7 mouse cellular contexts compared by ENCODE assay signal in the genomic region with DNA sequence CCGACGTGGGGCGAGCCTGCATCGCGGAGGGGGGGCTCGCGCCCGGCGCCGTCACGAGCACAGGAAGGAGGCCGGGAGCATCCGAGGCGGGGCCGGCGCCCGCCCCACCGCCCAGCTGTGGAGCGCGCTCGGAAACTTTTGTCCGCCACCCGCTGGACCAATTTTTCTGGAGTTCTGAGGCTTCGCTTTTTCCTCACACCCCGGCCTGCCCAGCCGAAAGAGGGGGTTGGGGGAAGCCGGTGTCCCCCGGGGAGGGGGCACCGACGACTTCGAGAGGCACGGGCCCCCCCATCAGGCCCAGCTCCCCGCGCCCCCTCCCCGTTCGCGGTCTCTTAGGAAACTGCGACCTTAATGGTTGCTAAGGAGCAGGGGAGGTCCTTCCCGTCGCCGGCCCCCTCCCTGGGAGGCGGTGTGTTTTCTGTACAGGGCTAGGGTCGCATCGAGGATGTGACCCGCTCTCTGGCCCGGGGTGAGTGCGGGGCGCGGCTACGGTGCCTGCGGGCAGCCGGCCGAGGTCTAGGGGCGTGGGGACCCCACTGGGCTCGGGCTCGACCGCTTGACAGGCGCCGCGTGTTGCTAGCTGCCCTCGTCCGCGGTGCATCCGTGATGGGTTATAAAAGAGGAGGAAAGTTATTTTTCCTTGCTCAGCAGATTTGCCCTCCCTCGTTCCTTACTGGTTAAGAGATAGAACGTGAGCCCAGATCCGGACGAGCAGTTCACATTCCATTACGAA. TPM values are rescaled to one million over a fixed set of nuclear protein-coding genes. Genes with fewer than 3 reads are reported as not detected.
DNase-seq lines count a peak whose midpoint lies in the region; ATAC-seq and TF ChIP-seq lines count a peak whose summit lies in the region.

No protein-coding gene starts in this region.

- TF ChIP-seq POLR2A in limb, embryonic 14.5 days (IDR thresholded peaks at IDR 0.05; ENCODE audit: borderline replicate concordance, extremely low read depth, insufficient read depth, insufficient read length) = no peak

- peaks cover 2 to 22% of the 10 kb centered on the region in 2 experiments; a peak in 3 of 4 replicates for H3K4me1 ChIP-seq in ES-E14 (ENCODE audit: control insufficient read depth in 2 of 2, insufficient read depth in 2 of 2, low read length in 2 of 2, poor library complexity in 1 of 2)
- peaks cover 29% of the 10 kb centered on the region for H3K4me1 ChIP-seq in forebrain, embryonic 16.5 days (replicated peaks; ENCODE audit: control insufficient read depth, insufficient read depth, low read length)
- peaks cover 6% of the 10 kb centered on the region; the same call in 1 of the 2 replicates for H3K4me1 ChIP-seq in hindbrain, embryonic 11.5 days (replicated peaks; ENCODE audit: control insufficient read depth, insufficient read depth, low read length)
- H3K4me1 ChIP-seq in limb, embryonic 14.5 days (ENCODE audit: control insufficient read depth, insufficient read depth, low read length) = peaks cover 26% of the 10 kb centered on the region
- peaks cover 33% of the 10 kb centered on the region for H3K4me1 ChIP-seq in midbrain, embryonic 15.5 days

- H3K36me3 ChIP-seq in ES-E14 (ENCODE audit: control insufficient read depth, insufficient read depth, low read length, poor library complexity, severe bottlenecking) = no peaks in the 10 kb centered on the region
- H3K36me3 ChIP-seq in forebrain, embryonic 16.5 days (ENCODE audit: control insufficient read depth, insufficient read depth) = no peaks in the 10 kb centered on the region
- H3K36me3 ChIP-seq in hindbrain, embryonic 11.5 days (ENCODE audit: control insufficient read depth, insufficient read depth, low read length) = no peaks in the 10 kb centered on the region
- H3K36me3 ChIP-seq in limb, embryonic 14.5 days (ENCODE audit: control insufficient read depth, insufficient read depth, low read length) = no peaks in the 10 kb centered on the region
- H3K36me3 ChIP-seq in midbrain, embryonic 15.5 days (replicated peaks) = no peaks in the 10 kb centered on the region

- peaks cover 37% of the 10 kb centered on the region for H3K27me3 ChIP-seq in forebrain, embryonic 16.5 days (replicated peaks; ENCODE audit: control insufficient read depth, insufficient read depth, low read length)
- H3K27me3 ChIP-seq in hindbrain, embryonic 11.5 days (ENCODE audit: control insufficient read depth, insufficient read depth, low read length) = peaks cover 10% of the 10 kb centered on the region; the same call in 1 of the 2 replicates
- H3K27me3 ChIP-seq in limb, embryonic 14.5 days (ENCODE audit: control insufficient read depth, insufficient read depth, low read length) = no peaks in the 10 kb centered on the region
- H3K27me3 ChIP-seq in midbrain, embryonic 15.5 days (replicated peaks) = peaks cover 53% of the 10 kb centered on the region

- WGBS in forebrain, embryonic 16.5 days = under 1% methylated on average over 61 of the region's 69 CpGs
- under 1% methylated on average over 40 of the region's 69 CpGs for WGBS in hindbrain, embryonic 11.5 days
- under 1% methylated on average over 42 of the region's 69 CpGs for WGBS in limb, embryonic 14.5 days
- WGBS in midbrain, embryonic 15.5 days = 0% methylated on average over 69 of the region's 69 CpGs

- no peak overlapping the region for H3K27ac ChIP-seq in ES-E14 (ENCODE audit: insufficient read depth, low read depth, low read length, poor library complexity, severe bottlenecking)
- H3K27ac ChIP-seq in forebrain, embryonic 16.5 days (ENCODE audit: low read length) = no peak overlapping the region
- H3K27ac ChIP-seq in hindbrain, embryonic 11.5 days (ENCODE audit: low read depth, low read length) = peak overlapping the region; percentile 54
- H3K27ac ChIP-seq in limb, embryonic 14.5 days (replicated peaks; ENCODE audit: low read depth, low read length) = peak overlapping the region; percentile 87
- H3K27ac ChIP-seq in midbrain, embryonic 15.5 days = no peak overlapping the region

- peak; percentile 37 for ATAC-seq in forebrain, embryonic 16.5 days
- peak; percentile 67 for ATAC-seq in hindbrain, embryonic 11.5 days (ENCODE audit: low FRiP score)
- peak; percentile 70 for ATAC-seq in limb, embryonic 14.5 days (ENCODE audit: low FRiP score, low read depth)
- ATAC-seq in midbrain, embryonic 15.5 days (replicated peaks) = peak; percentile 62

- no peak for DNase-seq in ES-E14 (ENCODE audit: low read depth, low spot score)
- peak; percentile 82 for DNase-seq in adrenal gland, postnatal 10 days
- peak; percentile 73 for DNase-seq in hindbrain, embryonic 11.5 days (ENCODE audit: low spot score)
- peak; percentile 73 for DNase-seq in limb, embryonic 14.5 days (ENCODE audit: low spot score)
- DNase-seq in spleen, postnatal 4 days (ENCODE audit: low spot score in 2 of 2) = peak; percentile 64 to 77

- in situ Hi-C loops in ES-E14 (cut with MboI; ENCODE audit: low sequenced_read_pairs in 2 of 2, unreplicated experiment in 2 of 2) = loop anchor here in 1 of 2 experiments (10.0 kb wide), 1 partner anchor 63 kb away; no protein-coding TSS in a partner anchor

- peak overlapping the region; percentile 93 to 97 for H3K4me3 ChIP-seq in ES-E14 (ENCODE audit: insufficient read depth in 1 of 2, low read depth in 1 of 2, low read length in 2 of 2, poor library complexity in 1 of 2, severe bottlenecking in 1 of 2)
- H3K4me3 ChIP-seq in forebrain, embryonic 16.5 days (replicated peaks; ENCODE audit: low read length) = peak overlapping the region; percentile 62
- H3K4me3 ChIP-seq in hindbrain, embryonic 11.5 days (ENCODE audit: low read depth, low read length) = peak overlapping the region; percentile 79
- H3K4me3 ChIP-seq in limb, embryonic 14.5 days (replicated peaks; ENCODE audit: low read length) = peak overlapping the region; percentile 81
- peak overlapping the region; percentile 48 for H3K4me3 ChIP-seq in midbrain, embryonic 15.5 days

- peak overlapping the region; percentile 99 for H3K4me2 ChIP-seq in forebrain, embryonic 16.5 days (ENCODE audit: low read length)
- H3K4me2 ChIP-seq in hindbrain, embryonic 11.5 days (replicated peaks; ENCODE audit: low read depth, low read length) = peak overlapping the region; percentile 95
- H3K4me2 ChIP-seq in limb, embryonic 14.5 days (replicated peaks; ENCODE audit: low read depth, low read length, severe bottlenecking) = peak overlapping the region; percentile 97
- peak overlapping the region; percentile 99 for H3K4me2 ChIP-seq in midbrain, embryonic 15.5 days

- H3K9me3 ChIP-seq in ES-E14 (ENCODE audit: control insufficient read depth, insufficient read depth, low read depth, low read length) = no peaks in the 10 kb centered on the region
- no peaks in the 10 kb centered on the region for H3K9me3 ChIP-seq in forebrain, embryonic 16.5 days (ENCODE audit: control insufficient read depth, low read length)
- no peaks in the 10 kb centered on the region for H3K9me3 ChIP-seq in hindbrain, embryonic 11.5 days (ENCODE audit: control insufficient read depth, low read length)
- no peaks in the 10 kb centered on the region for H3K9me3 ChIP-seq in limb, embryonic 14.5 days (ENCODE audit: control insufficient read depth, low read length)
- no peaks in the 10 kb centered on the region for H3K9me3 ChIP-seq in midbrain, embryonic 15.5 days

- peak overlapping the region; percentile 72 for H3K9ac ChIP-seq in ES-E14 (ENCODE audit: insufficient read depth, low read depth, low read length, poor library complexity, severe bottlenecking)
- H3K9ac ChIP-seq in forebrain, embryonic 16.5 days (replicated peaks; ENCODE audit: low read depth, low read length) = peak overlapping the region; percentile 54
- peak overlapping the region; percentile 64 for H3K9ac ChIP-seq in hindbrain, embryonic 11.5 days (ENCODE audit: low read depth, low read length)
- H3K9ac ChIP-seq in limb, embryonic 14.5 days (ENCODE audit: low read depth, low read length, severe bottlenecking) = peak overlapping the region; percentile 88
- peak overlapping the region; percentile 46 for H3K9ac ChIP-seq in midbrain, embryonic 15.5 days

TF ChIP-seq in ES-E14, 5 proteins besides CTCF, POLR2A, EP300 and RAD21:
- TF ChIP-seq MAFK (IDR thresholded peaks at IDR 0.05; ENCODE audit: insufficient read depth, low read depth, low read length) (peak; percentile 93), HCFC1 (IDR thresholded peaks at IDR 0.05; ENCODE audit: borderline replicate concordance, insufficient read depth, low read length) (no peak), ZC3H11A (IDR thresholded peaks at IDR 0.05; ENCODE audit: borderline replicate concordance, low read depth, low read length) (no peak)

RNA-seq across cellular contexts. Expression of a gene that starts 49.2 kb away (rescaled TPM):
- 14.7 and 16.5 TPM in 2 replicates for total RNA-seq in ES-E14 (2012; rRNA removed)
- 10 to 100 TPM; 57.4 to 74.8 TPM for total RNA-seq in adrenal gland, postnatal 10 days (2021)
- polyA plus RNA-seq in forebrain, embryonic 16.5 days (2015; fragmentation: Nextera tagmentation; extraction: Ambion mirVana) = 1.3 and 2.1 TPM in 2 replicates
- 6.3 and 7.0 TPM in 2 replicates for polyA plus RNA-seq in hindbrain, embryonic 11.5 days (2014; fragmentation: Nextera tagmentation; extraction: Ambion mirVana)
- 21.4 and 22.4 TPM in 2 replicates for polyA plus RNA-seq in limb, embryonic 14.5 days (2012; rRNA removed)
- polyA plus RNA-seq in limb, embryonic 14.5 days (2014; fragmentation: Nextera tagmentation; extraction: Ambion mirVana) = 19.0 and 22.8 TPM in 2 replicates
- polyA plus RNA-seq in midbrain, embryonic 15.5 days (2015; fragmentation: Nextera tagmentation; extraction: Ambion mirVana) = 3.6 and 3.9 TPM in 2 replicates

Comparison
In these comparisons a context has a peak if more than half of its experiments do, and no peak if none do; other contexts are left out.
1. H3K27ac ChIP-seq: peak in hindbrain, embryonic 11.5 days (single experiment) and limb, embryonic 14.5 days (single experiment); none in ES-E14 (single experiment), forebrain, embryonic 16.5 days (single experiment) and midbrain, embryonic 15.5 days (single experiment).
2. Peak in every context shown above with its lines, with median percentiles within 50 percentile points of each other: H3K4me3 ChIP-seq, H3K9ac ChIP-seq, ATAC-seq and H3K4me2 ChIP-seq.